Mouse (Mus musculus): Measurements from ENCODE around the gene Mical1. TPM values are rescaled to one million over a fixed set of nuclear protein-coding genes. Genes with fewer than 3 reads are reported as not detected.
"Not testable (repeated sequence)": the region's sequence is repeated elsewhere in the genome, so short reads cannot be mapped to it uniquely, and the experiment has no call there.

The Mical1 gene
- total and polyA plus RNA-seq, 2 experiments from 2014 or later = 32.1 to 40.0 TPM

- Histone ChIP-seq H3K36me3 (ENCODE audit: insufficient read depth) (no peaks in the 10 kb centered on the region), H3K9me3 (ENCODE audit: low read length) (no peaks in the 10 kb centered on the region), H3K27me3 (ENCODE audit: insufficient read depth, low read length) (no peaks in the 10 kb centered on the region), H3K4me3 (ENCODE audit: low read depth, low read length) (no peak overlapping the region), H3K4me2 (ENCODE audit: low read depth) (no peak overlapping the region), H3K9ac (no peak overlapping the region), H3K4me1 (ENCODE audit: insufficient read depth) (no peaks in the 10 kb centered on the region), H3K27ac (ENCODE audit: low read depth, low read length) (no peak overlapping the region)
- no peak for ATAC-seq
- no peak for TF ChIP-seq CTCF (IDR thresholded peaks at IDR 0.05; ENCODE audit: low read depth)
- 42% methylated on average over 4 of the region's 4 CpGs for WGBS
- DNase-seq = no peak
Observed at GRCm38 (mm10) chr10:41500941-41501340, 24.8 kb downstream of the Mical1 start.

GRCm38 (mm10) chr10:41504996-41505395, 28.9 kb downstream of the Mical1 start:
- WGBS = 77% methylated on average over 1 of the region's 1 CpGs
- DNase-seq (no peak), ATAC-seq (0 out of 2 replicates have a peak, but pooled peaks have one; percentile 18)
- Histone ChIP-seq H3K4me2 (ENCODE audit: low read depth) (no peak overlapping the region), H3K9me3 (ENCODE audit: low read length) (no peaks in the 10 kb centered on the region), H3K27me3 (ENCODE audit: insufficient read depth, low read length) (no peaks in the 10 kb centered on the region), H3K36me3 (ENCODE audit: insufficient read depth) (no peaks in the 10 kb centered on the region), H3K27ac (ENCODE audit: low read depth, low read length) (no peak overlapping the region), H3K4me1 (ENCODE audit: insufficient read depth) (no peaks in the 10 kb centered on the region), H3K9ac (no peak overlapping the region), H3K4me3 (ENCODE audit: low read depth, low read length) (no peak overlapping the region)
- no peak for TF ChIP-seq CTCF (IDR thresholded peaks at IDR 0.05; ENCODE audit: low read depth)

- H3K4me2 ChIP-seq (ENCODE audit: low read depth); H3K4me1 ChIP-seq (ENCODE audit: insufficient read depth); H3K27ac ChIP-seq (ENCODE audit: low read depth, low read length); H3K4me3 ChIP-seq (ENCODE audit: low read depth, low read length); H3K36me3 ChIP-seq (ENCODE audit: insufficient read depth); H3K9me3 ChIP-seq (ENCODE audit: low read length); H3K9ac ChIP-seq; H3K27me3 ChIP-seq (ENCODE audit: insufficient read depth, low read length): not testable (repeated sequence)
- ATAC-seq (peak; percentile 90), DNase-seq (peak; percentile 88)
- WGBS = 2% methylated on average over 3 of the region's 3 CpGs
- peak; percentile 83 for TF ChIP-seq CTCF (IDR thresholded peaks at IDR 0.05; ENCODE audit: low read depth)
Observed at GRCm38 (mm10) chr10:41505446-41505845, 29.3 kb downstream of the Mical1 start.

DNA sequence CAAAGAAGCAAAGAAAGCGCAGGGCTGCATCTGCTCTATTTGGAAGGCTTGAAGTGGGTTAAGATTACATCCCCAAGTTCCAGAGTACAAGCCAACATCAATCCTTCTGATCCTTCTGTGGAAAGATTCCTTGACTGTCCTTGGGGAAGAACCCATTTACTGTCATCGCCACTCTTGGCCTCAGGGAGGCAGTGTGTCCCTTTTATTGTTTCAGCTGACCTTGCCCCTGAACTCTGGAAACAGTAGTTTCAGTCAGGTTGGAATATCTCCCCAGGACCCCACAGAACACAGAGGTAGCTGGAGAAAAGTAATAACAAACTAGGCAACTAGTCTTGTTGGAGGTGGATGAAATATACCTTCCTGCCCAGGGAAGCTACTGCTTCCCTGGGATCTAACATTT, 33.0 kb downstream of the Mical1 start:
- no peak overlapping the region for H3K4me3 ChIP-seq (ENCODE audit: low read depth, low read length)
- DNase-seq = no peak
- no peak overlapping the region for H3K9ac ChIP-seq
- H3K4me2 ChIP-seq (ENCODE audit: low read depth) = no peak overlapping the region
- no peak for ATAC-seq
- no peaks in the 10 kb centered on the region for H3K4me1 ChIP-seq (ENCODE audit: insufficient read depth)
- no peaks in the 10 kb centered on the region for H3K36me3 ChIP-seq (ENCODE audit: insufficient read depth)
- TF ChIP-seq CTCF (IDR thresholded peaks at IDR 0.05; ENCODE audit: low read depth) = peak; percentile 36
- H3K9me3 ChIP-seq (ENCODE audit: low read length) = no peaks in the 10 kb centered on the region
- 45% methylated on average over 2 of the region's 2 CpGs for WGBS
- no peaks in the 10 kb centered on the region for H3K27me3 ChIP-seq (ENCODE audit: insufficient read depth, low read length)
- no peak overlapping the region for H3K27ac ChIP-seq (ENCODE audit: low read depth, low read length)

DNA sequence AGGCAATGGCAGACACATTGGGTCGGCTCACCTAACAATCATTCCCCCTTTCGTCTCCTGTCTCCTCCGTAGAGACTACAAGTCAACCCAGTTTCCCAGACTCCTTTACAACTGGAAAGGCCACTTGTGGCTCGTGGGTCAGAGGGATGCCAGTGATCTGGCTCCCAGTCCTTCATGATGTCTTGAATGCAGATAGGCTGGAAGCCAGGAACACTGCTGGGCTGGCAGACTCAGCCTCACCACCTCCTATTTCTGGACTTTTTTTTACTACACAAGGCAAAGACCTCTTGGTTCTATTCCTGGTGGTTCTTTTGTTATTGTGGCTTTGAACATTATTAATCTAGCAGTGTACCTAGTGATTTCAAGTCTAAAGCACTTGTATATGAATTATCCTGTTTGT, 38.2 kb downstream of the Mical1 start:
- no peak overlapping the region for H3K9ac ChIP-seq
- H3K27ac ChIP-seq (ENCODE audit: low read depth, low read length) = no peak overlapping the region
- 82% methylated on average over 4 of the region's 4 CpGs for WGBS
- no peak overlapping the region for H3K4me2 ChIP-seq (ENCODE audit: low read depth)
- H3K9me3 ChIP-seq (ENCODE audit: low read length) = no peaks in the 10 kb centered on the region
- no peaks in the 10 kb centered on the region for H3K36me3 ChIP-seq (ENCODE audit: insufficient read depth)
- DNase-seq (no peak), ATAC-seq (no peak)
- H3K4me3 ChIP-seq (ENCODE audit: low read depth, low read length) = no peak overlapping the region
- H3K27me3 ChIP-seq (ENCODE audit: insufficient read depth, low read length) = no peaks in the 10 kb centered on the region
- no peak for TF ChIP-seq CTCF (IDR thresholded peaks at IDR 0.05; ENCODE audit: low read depth)
- no peaks in the 10 kb centered on the region for H3K4me1 ChIP-seq (ENCODE audit: insufficient read depth)

- ATAC-seq = no peak
- Histone ChIP-seq H3K4me1 (ENCODE audit: insufficient read depth) (no peaks in the 10 kb centered on the region), H3K9ac (no peak overlapping the region), H3K36me3 (ENCODE audit: insufficient read depth) (no peaks in the 10 kb centered on the region), H3K4me2 (ENCODE audit: low read depth) (no peak overlapping the region), H3K27me3 (ENCODE audit: insufficient read depth, low read length) (no peaks in the 10 kb centered on the region), H3K4me3 (ENCODE audit: low read depth, low read length) (no peak overlapping the region), H3K27ac (ENCODE audit: low read depth, low read length) (no peak overlapping the region), H3K9me3 (ENCODE audit: low read length) (no peaks in the 10 kb centered on the region)
- no peak for DNase-seq
- TF ChIP-seq CTCF (IDR thresholded peaks at IDR 0.05; ENCODE audit: low read depth) = no peak
Observed at GRCm38 (mm10) chr10:41514921-41515320, 38.8 kb downstream of the Mical1 start.

DNA sequence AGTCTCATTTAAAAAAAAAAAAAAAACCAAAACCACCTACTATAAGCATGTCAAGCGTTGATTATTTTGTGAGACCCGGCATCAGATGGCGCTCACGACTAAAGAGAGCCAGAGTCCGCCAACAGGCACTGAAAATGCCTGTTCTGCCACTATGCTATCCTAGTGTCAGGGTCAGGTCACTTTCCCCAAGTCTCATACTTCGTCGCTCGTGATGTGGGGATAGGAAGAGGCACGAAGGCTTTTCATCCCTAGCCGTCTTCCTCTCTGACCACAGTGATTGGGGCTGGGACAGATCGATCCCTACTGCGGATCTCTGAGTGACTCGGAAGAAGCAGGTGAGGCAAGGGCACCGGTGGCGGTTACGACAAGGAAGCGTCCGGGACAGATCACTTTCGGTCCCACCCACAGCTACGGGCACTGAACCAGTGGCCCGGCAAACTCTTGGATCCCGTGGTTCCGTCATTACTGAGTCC, 42.4 kb downstream of the Mical1 start:
- peak overlapping the region; percentile 95 for H3K4me3 ChIP-seq (ENCODE audit: low read depth, low read length)
- H3K9ac ChIP-seq = peak overlapping the region; percentile 94
- H3K27me3 ChIP-seq (ENCODE audit: insufficient read depth, low read length) = no peaks in the 10 kb centered on the region
- peak; percentile 49 for ATAC-seq
- H3K4me2 ChIP-seq (ENCODE audit: low read depth) = peak overlapping the region; percentile 96
- WGBS = 1% methylated on average over 23 of the region's 23 CpGs
- H3K9me3 ChIP-seq (ENCODE audit: low read length) = no peaks in the 10 kb centered on the region
- peak; percentile 81 for DNase-seq
- 0 out of 2 replicates have a peak, but pooled peaks cover 5% of the 10 kb centered on the region for H3K36me3 ChIP-seq (ENCODE audit: insufficient read depth)
- peaks cover 17% of the 10 kb centered on the region for H3K4me1 ChIP-seq (ENCODE audit: insufficient read depth)
- peak overlapping the region; percentile 98 for H3K27ac ChIP-seq (ENCODE audit: low read depth, low read length)
- TF ChIP-seq CTCF (IDR thresholded peaks at IDR 0.05; ENCODE audit: low read depth) = peak; percentile 74
